Mouse (Mus musculus) ES-Bruce4 (cell line): ENCODE results near the gene Gm9844.

Source experiments
- CTCF ChIP-seq: IDR thresholded peaks from one replicate; pipeline ENCODE4 v1.8.1; 2011; ENCODE audit warnings: low read depth, low read length
- POLR2A ChIP-seq: IDR thresholded peaks from one replicate; pipeline ENCODE4 v1.8.1; 2011; ENCODE audit warnings: low read length; ENCODE audit not compliant: insufficient read depth

GRCm38 (mm10) chr7:24827181-24827580 lies 34.8 kb upstream of the Gm9844 start:
- TF ChIP-seq CTCF (no peak), POLR2A (no peak)
